Mouse (Mus musculus): ENCODE results near the gene Slc17a1.

GRCm38 (mm10) chr13:23826606-23827005 is 40.9 kb upstream of the Slc17a1 start:
- TF ChIP-seq CTCF (IDR thresholded peaks at IDR 0.05; ENCODE audit: low read depth, low read length) = no peak
- TF ChIP-seq TAL1 (conservative IDR thresholded peaks at IDR 0.05; ENCODE audit: low read depth, low read length) = no peak
- no peak for TF ChIP-seq GATA1 (IDR thresholded peaks at IDR 0.05; ENCODE audit: borderline replicate concordance, low read length)
- no peak for TF ChIP-seq POLR2AphosphoS5 (IDR thresholded peaks at IDR 0.05; ENCODE audit: insufficient replicate concordance, low read depth, low read length)

All from G1E (cell line).